Mouse (Mus musculus) hindbrain, embryonic 14.5 days (tissue): Measurements from ENCODE around the gene Os9. TPM values are rescaled to one million over a fixed set of nuclear protein-coding genes. Genes with fewer than 3 reads are reported as not detected.
"Not testable (repeated sequence)": the region's sequence is repeated elsewhere in the genome, so short reads cannot be mapped to it uniquely, and the experiment has no call there.

ENCODE experiments used
- ATAC-seq: fragments of 200-750 bp; cut with Nextera tagmentation; 2 replicates; pipeline ENCODE4 v1.8.0; 2017; ENCODE audit warnings: moderate number of reproducible peaks, mild to moderate bottlenecking, moderate TSS enrichment, moderate library complexity; ENCODE audit not compliant: low FRiP score
- DNase-seq: peaks from one replicate; pipeline ENCODE4 v3.0.0-alpha.2; 2015; ENCODE audit warnings: low spot score
- H3K27ac ChIP-seq: fragments of 300-500 bp; sonication (generic); 2 replicates; pipeline ENCODE4 v1.5.1; 2014; ENCODE audit warnings: mild to moderate bottlenecking, moderate library complexity
- H3K27me3 ChIP-seq: fragments of 300-500 bp; sonication (generic); 2 replicates; pipeline ENCODE4 v1.6.1; 2014; ENCODE audit warnings: mild to moderate bottlenecking, low read length, mixed read lengths; ENCODE audit not compliant: control insufficient read depth, insufficient read depth
- H3K36me3 ChIP-seq: fragments of 300-500 bp; sonication (generic); replicated peaks from 2 replicates; pipeline ENCODE4 v1.6.1; 2014; ENCODE audit not compliant: control insufficient read depth, insufficient read depth
- H3K4me1 ChIP-seq: fragments of 300-500 bp; sonication (generic); replicated peaks from 2 replicates; pipeline ENCODE4 v1.6.1; 2014; ENCODE audit warnings: antibody characterized with exemption, low read length, mixed read lengths; ENCODE audit not compliant: control insufficient read depth, insufficient read depth
- H3K4me2 ChIP-seq: fragments of 300-500 bp; sonication (generic); replicated peaks from 2 replicates; pipeline ENCODE4 v1.6.1; 2014; ENCODE audit warnings: mild to moderate bottlenecking, moderate library complexity
- H3K4me3 ChIP-seq: fragments of 300-500 bp; sonication (generic); replicated peaks from 2 replicates; pipeline ENCODE4 v1.5.1; 2014; ENCODE audit warnings: mild to moderate bottlenecking, low read length
- H3K9ac ChIP-seq: fragments of 300-500 bp; sonication (generic); 2 replicates; pipeline ENCODE4 v1.6.1; 2014
- H3K9me3 ChIP-seq: fragments of 300-500 bp; sonication (generic); 2 replicates; pipeline ENCODE4 v1.6.1; 2016; ENCODE audit warnings: low read length; ENCODE audit not compliant: control insufficient read depth
- WGBS: fragments of 180-500 bp; shearing (Covaris S2); extraction: QIAGEN DNeasy Blood & Tissue Kit; methylation state at CpG from one replicate; pipeline ENCODE4 v1.1.7; 2014; 5-methylcytosine and 5-hydroxymethylcytosine counted together
- polyA plus RNA-seq: library from polyadenylated mRNA; unstranded; fragments of >200 nt; fragmentation: Nextera tagmentation; extraction: Ambion mirVana; gene quantifications from 2 replicates; pipeline ENCODE4 v1.2.1, GENCODE M21; 2014

Os9 gene
- polyA plus RNA-seq, 1 experiment from 2014 or later: 83.0 TPM

DNA sequence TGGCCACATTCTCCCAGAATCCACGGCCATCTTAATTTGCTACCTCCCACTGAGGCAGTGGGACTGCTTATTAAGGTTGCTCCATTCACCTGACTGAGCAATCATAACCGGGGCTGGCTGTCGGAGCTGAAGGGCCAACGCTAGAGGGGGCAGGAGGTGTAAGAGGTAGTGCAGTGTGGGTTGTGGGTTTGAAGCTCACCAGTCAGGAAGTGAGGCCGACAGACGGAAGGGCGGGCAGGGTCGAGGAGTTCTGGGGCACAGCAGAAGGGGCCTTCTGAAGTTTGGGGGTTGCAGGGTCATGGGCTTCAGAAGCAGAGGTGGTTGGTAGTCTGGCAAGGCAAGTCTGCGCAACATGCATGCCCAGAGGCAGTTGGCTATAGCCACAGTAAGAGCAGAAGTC, 45.9 kb downstream of the Os9 start, which contains the start of gene Agap2:
Gene Agap2, plus strand, starts transcription at position 205 of the 400 bp plus-strand sequence.
- H3K4me3 ChIP-seq: no peak within 1 kb of the TSS
- no peak for ATAC-seq
- 0 out of 2 replicates have a peak within 1 kb of the TSS, but pooled peaks have one; percentile 11 for H3K9ac ChIP-seq
- H3K9me3 ChIP-seq: no peaks in the 10 kb centered on the region
- 73% methylated on average over 9 of the region's 9 CpGs for WGBS
- peaks cover 25% of the 10 kb centered on the region for H3K4me1 ChIP-seq
- peaks cover 4% of the 10 kb centered on the region; the same call in 1 of the 2 replicates for H3K27me3 ChIP-seq
- no peak within 1 kb of the TSS for H3K4me2 ChIP-seq
- no peak for DNase-seq
- no peak within 1 kb of the TSS for H3K27ac ChIP-seq
- H3K36me3 ChIP-seq: no peaks in the 10 kb centered on the region

DNA sequence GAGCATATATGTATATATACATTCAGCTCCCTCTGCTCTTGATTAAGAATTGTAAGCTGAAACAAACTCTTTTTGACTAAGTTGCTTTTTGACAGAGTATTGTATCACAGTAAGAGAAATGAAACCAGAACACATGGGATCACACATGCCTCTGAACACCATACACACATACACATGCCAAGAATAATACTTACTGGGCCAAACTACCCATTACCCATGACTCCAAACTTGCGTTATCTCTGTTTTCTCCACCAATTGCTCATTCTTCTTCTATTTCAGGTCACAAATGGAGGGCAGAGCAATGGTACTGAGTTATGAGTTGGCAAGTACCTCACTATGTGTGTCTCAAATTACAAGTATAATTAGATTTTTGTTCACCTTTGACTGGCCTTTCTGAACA, 47.0 kb downstream of the Os9 start:
- no peak for ATAC-seq
- WGBS: 98% methylated on average over 1 of the region's 1 CpGs

DNA sequence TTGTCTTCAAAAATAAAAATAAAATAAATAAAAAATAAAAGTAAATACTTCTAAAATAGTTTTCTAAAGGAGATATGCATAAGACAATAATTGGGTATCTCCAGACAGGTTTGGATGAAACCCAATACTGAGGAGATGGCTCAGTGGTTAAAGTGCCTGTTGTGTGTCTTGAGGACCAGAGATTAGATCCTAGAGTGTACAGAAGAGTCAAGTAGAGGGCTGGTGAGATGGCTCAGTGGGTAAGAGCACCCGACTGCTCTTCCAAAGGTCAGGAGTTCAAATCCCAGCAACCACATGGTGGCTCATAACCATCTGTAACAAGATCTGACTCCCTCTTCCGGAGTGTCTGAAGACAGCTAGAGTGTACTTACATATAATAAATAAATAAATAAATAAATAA, 48.0 kb downstream of the Os9 start:
- not testable (repeated sequence) for ATAC-seq, H3K9me3 ChIP-seq, H3K4me3 ChIP-seq, H3K27me3 ChIP-seq, DNase-seq, H3K4me2 ChIP-seq, H3K9ac ChIP-seq, H3K27ac ChIP-seq
- Histone ChIP-seq H3K4me1 (peaks cover 31% of the 10 kb centered on the region), H3K36me3 (peaks cover 11% of the 10 kb centered on the region)
- 87% methylated on average over 2 of the region's 2 CpGs for WGBS

More for the DNA sequence above, 47.0 kb downstream of the Os9 start:
- no peaks in the 10 kb centered on the region for H3K27me3 ChIP-seq
- no peak for DNase-seq
- no peak overlapping the region for H3K27ac ChIP-seq
- no peak overlapping the region for H3K4me2 ChIP-seq
- no peaks in the 10 kb centered on the region for H3K9me3 ChIP-seq
- H3K36me3 ChIP-seq: peaks cover under 1% of the 10 kb centered on the region; the same call in 1 of the 2 replicates
- no peak overlapping the region for H3K9ac ChIP-seq
- H3K4me1 ChIP-seq: peaks cover 28% of the 10 kb centered on the region
- no peak overlapping the region for H3K4me3 ChIP-seq

DNA sequence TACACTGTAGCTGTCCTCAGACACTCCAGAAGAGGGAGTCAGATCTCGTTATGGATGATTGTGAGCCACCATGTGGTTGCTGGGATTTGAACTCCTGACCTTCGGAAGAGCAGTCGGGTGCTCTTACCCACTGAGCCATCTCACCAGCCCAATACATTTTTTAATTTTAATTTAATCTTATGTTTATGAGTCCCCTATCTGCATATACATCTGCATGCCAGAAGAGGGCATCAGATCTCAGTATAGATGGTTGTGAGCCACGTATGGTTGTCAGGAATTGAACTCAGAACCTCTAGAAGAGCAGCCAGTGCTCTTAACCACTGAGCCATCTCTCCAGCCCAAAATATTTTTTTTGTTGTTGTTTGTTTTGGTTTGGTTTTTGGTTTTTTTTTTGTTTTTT, 48.7 kb downstream of the Os9 start:
- H3K27ac ChIP-seq, DNase-seq, H3K27me3 ChIP-seq, ATAC-seq, H3K4me3 ChIP-seq, H3K9me3 ChIP-seq, H3K4me2 ChIP-seq, H3K9ac ChIP-seq: not testable (repeated sequence)
- WGBS: 90% methylated on average over 4 of the region's 4 CpGs
- Histone ChIP-seq H3K4me1 (peaks cover 24% of the 10 kb centered on the region), H3K36me3 (peaks cover 18% of the 10 kb centered on the region)

DNA sequence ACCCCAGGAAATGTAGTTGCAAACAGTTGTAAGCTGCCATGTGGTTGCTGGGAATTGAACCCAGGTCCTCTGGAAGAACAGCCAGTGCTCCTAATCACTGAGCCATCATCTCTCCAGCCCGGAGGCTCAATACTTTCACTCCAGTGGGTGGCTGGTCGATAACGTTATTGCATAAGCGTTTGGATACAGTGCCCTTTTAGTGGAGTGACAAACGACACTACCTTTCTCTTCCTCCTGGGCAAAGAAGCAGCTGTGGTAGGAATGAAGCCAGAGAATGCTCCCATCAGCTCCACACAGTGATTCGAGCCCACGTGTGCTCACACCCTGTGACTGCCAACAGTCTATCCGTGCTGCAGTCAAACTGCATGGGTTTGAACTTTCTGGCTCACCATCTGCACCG, 49.7 kb downstream of the Os9 start:
- Histone ChIP-seq H3K4me3 (peak overlapping the region; percentile 57), H3K4me2 (peak overlapping the region; percentile 73), H3K36me3 (peaks cover 29% of the 10 kb centered on the region), H3K27ac (no peak overlapping the region), H3K27me3 (no peaks in the 10 kb centered on the region), H3K4me1 (peaks cover 20% of the 10 kb centered on the region), H3K9me3 (no peaks in the 10 kb centered on the region), H3K9ac (peak overlapping the region; percentile 71)
- DNase-seq (no peak), ATAC-seq (no peak)
- WGBS: 80% methylated on average over 9 of the region's 9 CpGs

DNA sequence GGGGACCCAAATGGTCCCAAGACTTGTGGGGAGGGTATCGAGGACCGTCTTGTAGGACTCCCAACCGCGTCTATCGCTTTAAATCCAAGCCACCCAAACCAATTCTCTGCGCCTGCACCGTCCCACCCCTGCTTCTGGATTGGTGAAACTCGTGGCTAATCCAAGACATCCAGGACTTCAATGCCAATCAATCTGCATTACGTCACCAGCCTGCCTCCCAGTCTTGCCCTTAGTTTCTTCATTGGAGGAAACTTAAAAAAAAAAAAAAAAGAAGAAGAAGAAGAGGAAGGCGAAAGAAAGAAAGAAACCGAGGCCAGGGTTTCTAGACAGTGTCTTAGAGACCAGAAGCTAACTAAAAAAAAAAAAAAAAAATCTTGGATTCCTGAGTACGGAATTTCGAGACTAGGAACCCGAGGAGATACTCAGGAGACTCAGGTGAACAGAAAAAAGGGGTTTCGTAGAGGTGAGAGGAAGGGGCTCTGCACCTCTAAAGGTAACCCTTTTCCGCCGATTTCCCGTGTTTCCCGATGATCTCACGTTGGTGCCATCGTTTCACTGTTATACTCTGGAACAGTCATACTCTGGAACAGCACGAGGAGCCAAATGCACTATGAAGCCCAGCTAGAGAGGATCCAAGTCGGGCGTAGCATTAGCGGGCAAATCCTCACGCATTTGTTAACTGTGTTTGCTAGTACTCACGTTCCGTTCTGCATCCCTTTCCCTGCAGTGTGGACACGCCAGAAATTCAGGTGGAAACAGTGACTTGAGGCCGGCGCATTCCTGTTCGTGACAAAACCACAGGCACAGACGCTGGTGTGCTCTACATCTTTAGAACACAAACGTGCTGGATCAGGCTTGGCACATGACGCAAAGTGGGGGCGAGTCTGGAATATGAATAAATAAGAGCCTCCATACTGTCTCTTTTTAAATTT, 50.5 kb downstream of the Os9 start, which contains the start of gene Tspan31:
Gene Tspan31, minus strand, starts transcription at position 75 of the 932 bp plus-strand sequence.
- H3K4me3 ChIP-seq: peak within 1 kb of the TSS; percentile 57
- H3K27me3 ChIP-seq: no peaks in the 10 kb centered on the region
- H3K36me3 ChIP-seq: peaks cover 36% of the 10 kb centered on the region
- peak within 1 kb of the TSS; percentile 71 for H3K9ac ChIP-seq
- H3K4me2 ChIP-seq: peak within 1 kb of the TSS; percentile 73
- ATAC-seq: peak; percentile 94
- peaks cover 20% of the 10 kb centered on the region for H3K4me1 ChIP-seq
- H3K9me3 ChIP-seq: no peaks in the 10 kb centered on the region
- peak within 1 kb of the TSS; percentile 93 for H3K27ac ChIP-seq
- 3% methylated on average over 36 of the region's 36 CpGs for WGBS
- DNase-seq: peak; percentile 93

DNA sequence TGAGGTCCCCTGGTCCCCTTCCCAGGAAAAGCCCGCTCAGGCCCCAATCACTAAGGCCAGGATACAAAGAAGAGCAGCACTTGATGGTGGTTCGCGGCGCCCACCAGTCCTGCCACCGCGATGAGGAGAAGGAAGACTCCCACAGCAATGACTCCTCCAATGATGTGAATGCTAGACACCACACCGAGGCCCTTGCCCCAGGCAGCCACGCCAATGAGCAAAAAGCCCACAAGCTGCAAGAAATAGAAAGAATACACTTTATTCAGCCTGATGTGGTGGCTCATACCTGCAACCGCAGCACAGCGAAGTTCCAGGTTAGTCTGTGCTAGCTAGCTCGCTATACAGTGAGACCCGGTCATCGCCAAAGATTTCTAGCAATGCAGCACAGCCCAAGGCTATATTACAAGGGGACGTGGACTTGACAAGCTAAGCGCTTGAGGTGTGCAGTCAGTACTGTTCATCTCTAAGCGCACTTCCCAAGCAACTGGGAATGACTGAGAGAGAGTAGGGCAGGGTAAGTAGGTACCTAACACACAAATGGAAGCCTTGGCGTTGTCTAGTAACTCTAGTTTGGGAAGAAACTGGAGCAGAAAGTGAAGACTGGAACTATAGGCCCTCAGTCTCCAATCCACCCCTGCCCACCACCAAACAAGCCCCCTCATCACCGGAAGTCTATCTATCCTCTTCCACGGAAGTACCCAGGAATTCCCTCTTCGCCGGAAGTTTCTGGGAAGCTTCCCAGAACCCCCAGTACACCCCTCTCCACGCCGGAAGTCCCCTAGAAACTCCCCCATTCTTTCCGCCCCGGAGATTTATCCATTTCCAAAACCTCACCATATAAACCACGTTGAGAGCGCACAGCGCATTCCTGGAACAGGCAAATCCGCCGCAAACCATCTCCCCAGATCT, 51.4 kb downstream of the Os9 start:
- DNase-seq (peak; percentile 77), ATAC-seq (peak; percentile 84)
- H3K27me3 ChIP-seq: no peaks in the 10 kb centered on the region
- peak overlapping the region; percentile 57 for H3K4me3 ChIP-seq
- H3K9me3 ChIP-seq: no peaks in the 10 kb centered on the region
- H3K4me2 ChIP-seq: peak overlapping the region; percentile 73
- peak overlapping the region; percentile 71 for H3K9ac ChIP-seq
- H3K27ac ChIP-seq: peak overlapping the region; percentile 93
- H3K4me1 ChIP-seq: peaks cover 27% of the 10 kb centered on the region
- WGBS: 8% methylated on average over 30 of the region's 30 CpGs
- H3K36me3 ChIP-seq: peaks cover 45% of the 10 kb centered on the region

DNA sequence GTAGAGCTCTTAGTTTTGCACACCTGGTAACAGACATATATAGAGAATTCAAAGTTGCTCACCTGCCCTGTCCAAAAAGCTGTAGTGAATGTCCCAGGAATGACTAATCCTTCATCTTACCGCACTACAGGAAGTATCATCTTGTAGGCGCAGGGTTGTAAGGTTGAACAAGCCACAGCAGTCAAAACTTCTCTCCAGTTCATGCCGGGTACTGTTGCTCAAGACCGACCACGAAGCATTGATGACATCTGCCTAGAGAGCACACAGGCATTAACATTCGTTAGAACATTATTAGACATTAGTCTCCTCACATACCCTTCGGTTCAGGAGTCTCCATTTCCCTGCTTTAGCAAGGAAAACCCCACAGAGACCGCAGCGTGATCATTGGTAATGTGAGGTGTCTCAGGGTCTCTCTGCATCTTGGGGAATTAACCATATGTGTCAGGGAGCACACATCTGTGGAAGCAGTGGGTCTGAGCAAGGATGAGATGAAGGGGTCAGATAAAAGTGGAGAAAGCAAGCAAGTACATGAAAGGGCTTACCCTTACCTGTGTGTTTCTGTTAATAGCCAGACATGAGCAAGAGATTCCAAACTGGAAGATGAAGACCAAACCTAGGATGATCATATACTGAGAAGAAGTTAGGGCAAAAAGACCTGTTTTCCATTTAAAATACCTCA, 52.4 kb downstream of the Os9 start:
- Histone ChIP-seq H3K9ac (peak overlapping the region; percentile 71; the same call in 1 of the 2 replicates), H3K36me3 (peaks cover 45% of the 10 kb centered on the region), H3K27me3 (no peaks in the 10 kb centered on the region), H3K4me1 (peaks cover 28% of the 10 kb centered on the region), H3K9me3 (no peaks in the 10 kb centered on the region), H3K4me3 (peak overlapping the region; percentile 57; the same call in 1 of the 2 replicates), H3K27ac (peak overlapping the region; percentile 93; the same call in 1 of the 2 replicates), H3K4me2 (peak overlapping the region; percentile 73)
- no peak for ATAC-seq
- DNase-seq: no peak
- WGBS: 83% methylated on average over 9 of the region's 9 CpGs
